In the genomic region with DNA sequence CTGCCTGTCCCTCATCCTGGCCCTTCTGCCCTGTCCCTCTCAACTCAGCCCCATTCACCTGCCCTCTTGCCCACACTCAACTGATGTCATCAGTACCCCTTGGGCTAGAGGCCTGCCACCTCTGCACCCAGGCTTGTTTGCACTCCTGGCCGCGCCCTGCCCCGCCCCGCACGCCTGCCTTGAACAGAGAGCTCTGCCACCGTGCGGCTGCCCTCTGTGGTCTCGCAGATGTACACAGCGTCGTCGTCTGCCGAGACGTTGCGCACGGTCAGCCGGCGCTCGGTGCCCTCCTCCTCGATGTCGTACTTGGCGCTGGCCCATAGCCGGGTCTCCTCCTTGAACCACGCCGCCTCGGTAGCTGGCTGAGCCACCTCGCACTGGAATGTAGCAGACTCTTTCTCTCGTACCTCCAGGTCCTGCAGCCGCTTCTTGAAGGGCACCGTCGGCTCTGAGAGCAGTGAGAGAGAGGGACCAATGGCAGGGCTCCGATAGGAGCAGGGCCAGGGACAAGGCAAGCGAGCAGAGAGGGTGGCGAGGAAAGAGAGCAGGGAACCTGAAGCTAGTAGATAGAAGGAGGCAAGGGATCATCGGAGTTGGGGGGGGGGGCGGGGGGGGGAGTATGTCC, we compare ENCODE assay signal across 9 mouse cellular contexts. TPM values are rescaled to one million over a fixed set of nuclear protein-coding genes. Genes with fewer than 3 reads are reported as not detected.
DNase-seq lines count a peak whose midpoint lies in the region; ATAC-seq and TF ChIP-seq lines count a peak whose summit lies in the region.
"Had no signal": no experiment of that assay in that cellular context is flagged by ENCODE, and none has a peak within 500 bp of the region (broad histone marks: within the 10 kb centered on the region; RNA-seq: fewer than 3 reads in every experiment).

No protein-coding gene starts in this region.

- ATAC-seq in granulocyte monocyte progenitor cell, adult 5-6 weeks (replicated peaks; ENCODE audit: poor library complexity, severe bottlenecking), result peak; percentile 45
- ATAC-seq in limb, embryonic 14.5 days (ENCODE audit: low FRiP score, low read depth), result no peak
- ATAC-seq in neural tube, embryonic 14.5 days (ENCODE audit: low read depth), result no peak

- no peak overlapping the region for H3K9ac ChIP-seq in limb, embryonic 14.5 days (ENCODE audit: low read depth, low read length, severe bottlenecking)
- H3K9ac ChIP-seq in neural tube, embryonic 14.5 days (replicated peaks; ENCODE audit: low read depth, low read length), result no peak overlapping the region
- H3K9ac ChIP-seq: liver, embryonic 15.5 days had no signal

- H3K4me2 ChIP-seq in limb, embryonic 14.5 days (replicated peaks; ENCODE audit: low read depth, low read length, severe bottlenecking), result 0 out of 2 replicates have a peak overlapping the region, but pooled peaks have one; percentile 15
- H3K4me2 ChIP-seq in neural tube, embryonic 14.5 days (ENCODE audit: low read depth, low read length), result no peak overlapping the region
- H3K4me2 ChIP-seq: liver, embryonic 15.5 days had no signal

- 5% methylated on average over 33 of the region's 35 CpGs for WGBS in limb, embryonic 14.5 days
- WGBS in neural tube, embryonic 14.5 days, result 8% methylated on average over 35 of the region's 35 CpGs

- no peaks in the 10 kb centered on the region for H3K4me1 ChIP-seq in limb, embryonic 14.5 days (ENCODE audit: control insufficient read depth, insufficient read depth, low read length)
- H3K4me1 ChIP-seq in neural tube, embryonic 14.5 days (ENCODE audit: control insufficient read depth, insufficient read depth, low read length), result no peaks in the 10 kb centered on the region

- H3K27me3 ChIP-seq in limb, embryonic 14.5 days (ENCODE audit: control insufficient read depth, insufficient read depth, low read length), result peaks cover 57% of the 10 kb centered on the region
- H3K27me3 ChIP-seq in neural tube, embryonic 14.5 days (ENCODE audit: control insufficient read depth, insufficient read depth, low read length), result peaks cover 31% of the 10 kb centered on the region

- H3K4me3 ChIP-seq in limb, embryonic 14.5 days (replicated peaks; ENCODE audit: low read length), result no peak overlapping the region
- H3K4me3 ChIP-seq in neural tube, embryonic 14.5 days (ENCODE audit: low read depth, low read length), result 0 out of 2 replicates have a peak overlapping the region, but pooled peaks have one; percentile 4
- H3K4me3 ChIP-seq: liver, embryonic 15.5 days had no signal

- no peaks in the 10 kb centered on the region for H3K36me3 ChIP-seq in limb, embryonic 14.5 days (ENCODE audit: control insufficient read depth, insufficient read depth, low read length)
- H3K36me3 ChIP-seq in neural tube, embryonic 14.5 days (ENCODE audit: control insufficient read depth, insufficient read depth, low read length), result no peaks in the 10 kb centered on the region
- H3K36me3 ChIP-seq: liver, embryonic 15.5 days had no signal

- no peaks in the 10 kb centered on the region for H3K9me3 ChIP-seq in limb, embryonic 14.5 days (ENCODE audit: control insufficient read depth, low read length)
- no peaks in the 10 kb centered on the region for H3K9me3 ChIP-seq in neural tube, embryonic 14.5 days (ENCODE audit: control insufficient read depth, low read length)
- H3K9me3 ChIP-seq: liver, embryonic 15.5 days had no signal

- DNase-seq in lung, adult 18-20 months, result peak; percentile 14 to 38
- DNase-seq in lung, postnatal 14 days, result no peak
- no peak for DNase-seq in limb, embryonic 14.5 days (ENCODE audit: low spot score)
- DNase-seq in c-Kit-positive CD71-positive TER-119-positive erythroid progenitor cells, embryonic 14.5 days (ENCODE audit: low spot score), result no peak
- DNase-seq in frontal cortex, postnatal 36 days (ENCODE audit: low spot score in 2 of 2), result no peak
- DNase-seq in yolk sac, embryonic 10.5 days (ENCODE audit: low spot score), result no peak

- TF ChIP-seq POLR2A in limb, embryonic 14.5 days (IDR thresholded peaks at IDR 0.05; ENCODE audit: borderline replicate concordance, extremely low read depth, insufficient read depth, insufficient read length), result no peak

- H3K27ac ChIP-seq in limb, embryonic 14.5 days (replicated peaks; ENCODE audit: low read depth, low read length), result no peak overlapping the region
- H3K27ac ChIP-seq in neural tube, embryonic 14.5 days (ENCODE audit: low read depth, low read length), result no peak overlapping the region
- H3K27ac ChIP-seq: liver, embryonic 15.5 days had no signal

RNA-seq across cellular contexts. Expression of gene Obscn, which starts 1.7 kb away (rescaled TPM):
- not detected in 2 replicates for total RNA-seq in granulocyte monocyte progenitor cell, adult 5-6 weeks (2014; fragmentation: Nextera tagmentation)
- not detected in 2 replicates for total RNA-seq in granulocyte monocyte progenitor cell, adult 5-6 weeks (2017)
- polyA plus RNA-seq in limb, embryonic 14.5 days (2012; rRNA removed), result 11.0 and 11.5 TPM in 2 replicates
- 3.2 and 5.4 TPM in 2 replicates for polyA plus RNA-seq in limb, embryonic 14.5 days (2014; fragmentation: Nextera tagmentation; extraction: Ambion mirVana)
- polyA plus RNA-seq in neural tube, embryonic 14.5 days (2014; fragmentation: Nextera tagmentation; extraction: Ambion mirVana), result 0.45 and 0.74 TPM in 2 replicates

RNA-seq across cellular contexts. Expression of gene Iba57, which starts 29.1 kb away (rescaled TPM):
- 0.84 and 2.8 TPM in 2 replicates for total RNA-seq in granulocyte monocyte progenitor cell, adult 5-6 weeks (2014; fragmentation: Nextera tagmentation)
- 3.9 and 6.0 TPM in 2 replicates for total RNA-seq in granulocyte monocyte progenitor cell, adult 5-6 weeks (2017)
- 4.0 TPM in 2 replicates for polyA plus RNA-seq in limb, embryonic 14.5 days (2012; rRNA removed)
- polyA plus RNA-seq in limb, embryonic 14.5 days (2014; fragmentation: Nextera tagmentation; extraction: Ambion mirVana), result 1.8 and 2.4 TPM in 2 replicates
- polyA plus RNA-seq in neural tube, embryonic 14.5 days (2014; fragmentation: Nextera tagmentation; extraction: Ambion mirVana), result 3.6 and 4.0 TPM in 2 replicates

RNA-seq across cellular contexts. Expression of gene Gjc2, which starts 48.5 kb away (rescaled TPM):
- total RNA-seq in granulocyte monocyte progenitor cell, adult 5-6 weeks (2014; fragmentation: Nextera tagmentation), result not detected in 2 replicates
- not detected in 2 replicates for total RNA-seq in granulocyte monocyte progenitor cell, adult 5-6 weeks (2017)
- polyA plus RNA-seq in limb, embryonic 14.5 days (2012; rRNA removed), result 0.78 and 1.2 TPM in 2 replicates
- polyA plus RNA-seq in limb, embryonic 14.5 days (2014; fragmentation: Nextera tagmentation; extraction: Ambion mirVana), result 0.36 and 0.70 TPM in 2 replicates
- 0.12 TPM in 1 of 2 replicates, not detected in the other for polyA plus RNA-seq in neural tube, embryonic 14.5 days (2014; fragmentation: Nextera tagmentation; extraction: Ambion mirVana)

RNA-seq across cellular contexts. Expression of gene Guk1, which starts 57.5 kb away (rescaled TPM):
- 41.9 and 58.1 TPM in 2 replicates for total RNA-seq in granulocyte monocyte progenitor cell, adult 5-6 weeks (2014; fragmentation: Nextera tagmentation)
- 33.2 and 35.9 TPM in 2 replicates for total RNA-seq in granulocyte monocyte progenitor cell, adult 5-6 weeks (2017)
- 101 and 102 TPM in 2 replicates for polyA plus RNA-seq in limb, embryonic 14.5 days (2012; rRNA removed)
- 126 and 129 TPM in 2 replicates for polyA plus RNA-seq in limb, embryonic 14.5 days (2014; fragmentation: Nextera tagmentation; extraction: Ambion mirVana)
- 224 and 266 TPM in 2 replicates for polyA plus RNA-seq in neural tube, embryonic 14.5 days (2014; fragmentation: Nextera tagmentation; extraction: Ambion mirVana)

Comparison
In these comparisons a context has a peak if more than half of its experiments do, and no peak if none do; other contexts are left out.
1. DNase-seq: peak in lung, adult 18-20 months (2 of 2); none in lung, postnatal 14 days (single experiment), limb, embryonic 14.5 days (single experiment), c-Kit-positive CD71-positive TER-119-positive erythroid progenitor cells, embryonic 14.5 days (single experiment), frontal cortex, postnatal 36 days (0 of 2) and yolk sac, embryonic 10.5 days (single experiment).